Mouse (Mus musculus) NIH3T3 (cell line): ENCODE measurements at regions not wholly inside any gene's neighbourhood (a gene's known extent, or its start where the extent isn't known, plus 50 kb on each side); places are given as distances from the start of the nearest gene placed in this dataset.

Source experiments
- DNase-seq: peaks from one replicate; pipeline ENCODE4 v3.0.0-alpha.2; 2012; ENCODE audit warnings: low read depth

- DNase-seq = no peak
Observed at GRCm38 (mm10) chr10:37322809-37323208, 184.1 kb upstream of the Marcks start.

- DNase-seq = no peak
Observed at GRCm38 (mm10) chr10:37322310-37322709, 183.6 kb upstream of the Marcks start.

GRCm38 (mm10) chr10:37321171-37321570 lies 182.5 kb upstream of the Marcks start:
- no peak for DNase-seq

GRCm38 (mm10) chr10:37319746-37320430 lies 181.2 kb upstream of the Marcks start:
- DNase-seq = peak; percentile 58

GRCm38 (mm10) chr10:37316701-37317100 lies 178.0 kb upstream of the Marcks start:
- no peak for DNase-seq

- no peak for DNase-seq
Observed at GRCm38 (mm10) chr10:37315804-37316203, 177.1 kb upstream of the Marcks start.

- peak; percentile 52 for DNase-seq
Observed at GRCm38 (mm10) chr10:37314746-37315430, 176.2 kb upstream of the Marcks start.

- peak; percentile 51 for DNase-seq
Observed at GRCm38 (mm10) chr10:37313461-37313860, 174.7 kb upstream of the Marcks start.

GRCm38 (mm10) chr10:37310266-37310945 lies 171.7 kb upstream of the Marcks start:
- no peak for DNase-seq

- no peak for DNase-seq
Observed at GRCm38 (mm10) chr10:37304656-37305055, 165.9 kb upstream of the Marcks start.

- DNase-seq = no peak
Observed at GRCm38 (mm10) chr10:37300181-37300889, 161.6 kb upstream of the Marcks start.

GRCm38 (mm10) chr10:37298689-37299421 lies 160.1 kb upstream of the Marcks start:
- DNase-seq = no peak

GRCm38 (mm10) chr10:37294231-37294630 lies 155.5 kb upstream of the Marcks start:
- peak; percentile 27 for DNase-seq

- no peak for DNase-seq
Observed at GRCm38 (mm10) chr10:37293292-37293691, 154.6 kb upstream of the Marcks start.

- peak; percentile 58 for DNase-seq
Observed at GRCm38 (mm10) chr10:37291639-37292495, 153.1 kb upstream of the Marcks start.

GRCm38 (mm10) chr10:37289964-37290704 lies 151.4 kb upstream of the Marcks start:
- no peak for DNase-seq

GRCm38 (mm10) chr10:37286305-37286704 lies 147.6 kb upstream of the Marcks start:
- DNase-seq = no peak

- no peak for DNase-seq
Observed at GRCm38 (mm10) chr10:37282951-37283350, 144.2 kb upstream of the Marcks start.

GRCm38 (mm10) chr10:37280823-37281222 lies 142.1 kb upstream of the Marcks start:
- DNase-seq = no peak
